Mouse (Mus musculus) heart, adult 2 months (tissue): Measurements from ENCODE around the gene Zfhx3.

Source experiments
- CTCF ChIP-seq: fragments of 200-600 bp; IDR thresholded peaks from 2 replicates; pipeline ENCODE4 v1.8.1; 2022; ENCODE audit warnings: antibody characterized with exemption, mild to moderate bottlenecking, moderate library complexity
- EP300 ChIP-seq: fragments of 200-500 bp; IDR thresholded peaks from 2 replicates; pipeline ENCODE4 v1.6.1; 2011; ENCODE audit warnings: low read depth, low read length, control low read depth; ENCODE audit not compliant: insufficient read depth
- POLR2A ChIP-seq: fragments of 200-500 bp; IDR thresholded peaks from 2 replicates; pipeline ENCODE4 v1.6.1; 2011; ENCODE audit warnings: mild to moderate bottlenecking, low read depth, low read length, control low read depth; ENCODE audit not compliant: insufficient read depth

DNA sequence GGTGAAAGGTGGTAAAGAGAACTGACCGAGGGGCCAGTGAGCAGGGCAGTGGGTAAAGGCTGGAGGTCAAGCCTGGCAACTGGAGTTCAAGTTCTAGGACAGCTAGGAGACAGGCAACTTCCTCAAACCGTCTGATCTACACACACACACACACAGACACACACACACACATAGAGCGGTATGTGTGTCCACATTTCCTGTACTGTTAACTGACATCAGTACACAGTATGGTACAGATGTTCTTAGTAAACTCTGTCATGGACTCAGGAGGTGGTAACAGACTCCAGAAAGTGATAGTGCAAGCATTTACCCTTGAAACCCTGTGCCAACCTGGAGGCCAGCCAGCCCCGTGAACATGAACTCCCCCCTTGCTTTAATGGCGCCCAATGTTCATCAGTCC lies 1059.5 kb downstream of the Zfhx3 start:
- no peak for TF ChIP-seq CTCF
- TF ChIP-seq EP300, result no peak
- no peak for TF ChIP-seq POLR2A
